Mouse (Mus musculus) heart, embryonic 14.5 days (tissue): Measurements from ENCODE around the gene Tldc2. TPM values are rescaled to one million over a fixed set of nuclear protein-coding genes. Genes with fewer than 3 reads are reported as not detected.

Experiments used
- ATAC-seq: fragments of 200-750 bp; cut with Nextera tagmentation; 2 replicates; pipeline ENCODE4 v1.8.0; 2017; ENCODE audit warnings: low read depth, moderate TSS enrichment; ENCODE audit not compliant: insufficient number of reproducible peaks, insufficient read depth, low FRiP score
- H3K27ac ChIP-seq, 2 experiments: fragments of 200-500 bp in 1 of 2; fragments of 300-500 bp in 1 of 2; sonication (generic) in 1 of 2; replicated peaks in 1 of 2; 2 replicates each; pipeline ENCODE4 v1.5.1; 2012 to 2014; ENCODE audit warnings: low read depth in 2 of 2, low read length in 2 of 2, control low read depth in 1 of 2, mild to moderate bottlenecking in 1 of 2, mixed read lengths in 1 of 2; ENCODE audit not compliant: control insufficient read depth in 1 of 2, insufficient read depth in 1 of 2
- H3K27me3 ChIP-seq: fragments of 300-500 bp; sonication (generic); 2 replicates; pipeline ENCODE4 v1.6.1; 2014; ENCODE audit warnings: mild to moderate bottlenecking, low read length, control low read depth; ENCODE audit not compliant: control insufficient read depth, insufficient read depth
- H3K36me3 ChIP-seq: fragments of 300-500 bp; sonication (generic); 2 replicates; pipeline ENCODE4 v1.6.1; 2014; ENCODE audit warnings: mild to moderate bottlenecking, control low read depth, low read length, mixed read lengths; ENCODE audit not compliant: control insufficient read depth, insufficient read depth
- H3K4me1 ChIP-seq, 2 experiments: fragments of 200-500 bp in 1 of 2; fragments of 300-500 bp in 1 of 2; sonication (generic) in 1 of 2; 2 replicates each; pipeline ENCODE4 v1.6.1; 2012 to 2014; ENCODE audit warnings: low read length in 2 of 2, control low read depth in 1 of 2, mixed read lengths in 1 of 2; ENCODE audit not compliant: control insufficient read depth in 2 of 2, insufficient read depth in 2 of 2
- H3K4me2 ChIP-seq: fragments of 300-500 bp; sonication (generic); 2 replicates; pipeline ENCODE4 v1.6.1; 2014; ENCODE audit warnings: mild to moderate bottlenecking, low read length
- H3K4me3 ChIP-seq, 2 experiments: fragments of 200-500 bp in 1 of 2; fragments of 300-500 bp in 1 of 2; sonication (generic) in 1 of 2; 2 replicates each; pipeline ENCODE4 v1.5.1; 2012 to 2014; ENCODE audit warnings: low read length in 2 of 2, mild to moderate bottlenecking in 2 of 2, control low read depth in 1 of 2, low read depth in 1 of 2, moderate library complexity in 1 of 2; ENCODE audit not compliant: control insufficient read depth in 1 of 2, insufficient read depth in 1 of 2
- H3K9ac ChIP-seq: fragments of 300-500 bp; sonication (generic); 2 replicates; pipeline ENCODE4 v1.6.1; 2014; ENCODE audit warnings: mild to moderate bottlenecking, low read length
- H3K9me3 ChIP-seq: fragments of 300-500 bp; sonication (generic); 2 replicates; pipeline ENCODE4 v1.6.1; 2016; ENCODE audit warnings: low read length, control low read depth; ENCODE audit not compliant: control insufficient read depth
- WGBS: fragments of 180-500 bp; shearing (Covaris S2); extraction: QIAGEN DNeasy Blood & Tissue Kit; methylation state at CpG from one replicate; pipeline ENCODE4 v1.1.7; 2014; 5-methylcytosine and 5-hydroxymethylcytosine counted together
- polyA plus RNA-seq: library from polyadenylated mRNA; unstranded; fragments of >200 nt; fragmentation: Nextera tagmentation; extraction: Ambion mirVana; gene quantifications from 2 replicates; pipeline ENCODE4 v1.2.1, GENCODE M21; 2014

The Tldc2 gene
- polyA plus RNA-seq, 1 experiment from 2014 or later: not detected

- Histone ChIP-seq H3K27me3 (no peaks in the 10 kb centered on the region), H3K27ac (no peak overlapping the region), H3K9ac (no peak overlapping the region), H3K4me2 (no peak overlapping the region), H3K4me3 (no peak overlapping the region), H3K9me3 (no peaks in the 10 kb centered on the region), H3K36me3 (peaks cover 7% of the 10 kb centered on the region; the same call in 1 of the 2 replicates), H3K4me1 (peaks cover 0 to 4% of the 10 kb centered on the region in 2 experiments; a peak in 1 of 4 replicates)
- WGBS: 49% methylated on average over 4 of the region's 4 CpGs
- no peak for ATAC-seq
Observed at GRCm38 (mm10) chr2:157128072-157128471, 41.2 kb downstream of the Tldc2 start.

GRCm38 (mm10) chr2:157129096-157129495 is 42.2 kb downstream of the Tldc2 start:
- 87% methylated on average over 4 of the region's 4 CpGs for WGBS

GRCm38 (mm10) chr2:157129601-157130164 is 42.8 kb downstream of the Tldc2 start:
- Histone ChIP-seq H3K36me3 (peaks cover 7% of the 10 kb centered on the region; the same call in 1 of the 2 replicates), H3K27me3 (no peaks in the 10 kb centered on the region), H3K4me3 (no peak overlapping the region), H3K9me3 (no peaks in the 10 kb centered on the region), H3K4me2 (0 out of 2 replicates have a peak overlapping the region, but pooled peaks have one; percentile 6), H3K27ac (no peak overlapping the region), H3K9ac (no peak overlapping the region), H3K4me1 (peaks cover 2 to 14% of the 10 kb centered on the region in 2 experiments; a peak in 2 of 4 replicates)
- WGBS: 71% methylated on average over 11 of the region's 11 CpGs
- ATAC-seq: no peak

More at GRCm38 (mm10) chr2:157129096-157129495, 42.2 kb downstream of the Tldc2 start:
- Histone ChIP-seq H3K4me2 (no peak overlapping the region), H3K27me3 (no peaks in the 10 kb centered on the region), H3K27ac (no peak overlapping the region), H3K36me3 (peaks cover 7% of the 10 kb centered on the region; the same call in 1 of the 2 replicates), H3K4me1 (peaks cover 2 to 12% of the 10 kb centered on the region in 2 experiments; a peak in 2 of 4 replicates), H3K4me3 (no peak overlapping the region), H3K9ac (no peak overlapping the region), H3K9me3 (no peaks in the 10 kb centered on the region)
- ATAC-seq: no peak

- Histone ChIP-seq H3K9me3 (no peaks in the 10 kb centered on the region), H3K27me3 (no peaks in the 10 kb centered on the region), H3K9ac (no peak overlapping the region; the same call in 1 of the 2 replicates), H3K27ac (no peak overlapping the region), H3K4me1 (peaks cover 2 to 13% of the 10 kb centered on the region in 2 experiments; a peak in 2 of 4 replicates), H3K4me3 (no peak overlapping the region), H3K4me2 (no peak overlapping the region), H3K36me3 (0 out of 2 replicates have a peak, but pooled peaks cover 3% of the 10 kb centered on the region)
- WGBS: 82% methylated on average over 8 of the region's 8 CpGs
- no peak for ATAC-seq
Observed at GRCm38 (mm10) chr2:157130813-157131514, 44.1 kb downstream of the Tldc2 start.

GRCm38 (mm10) chr2:157132086-157132485 is 45.2 kb downstream of the Tldc2 start:
- no peak for ATAC-seq
- WGBS: 89% methylated on average over 1 of the region's 1 CpGs
- H3K4me1 ChIP-seq: peaks cover 2 to 13% of the 10 kb centered on the region in 2 experiments; a peak in 2 of 4 replicates
- H3K27me3 ChIP-seq: no peaks in the 10 kb centered on the region
- no peaks in the 10 kb centered on the region for H3K36me3 ChIP-seq
- no peak overlapping the region for H3K9ac ChIP-seq
- H3K27ac ChIP-seq: no peak overlapping the region
- H3K4me3 ChIP-seq: no peak overlapping the region
- H3K4me2 ChIP-seq: no peak overlapping the region
- no peaks in the 10 kb centered on the region for H3K9me3 ChIP-seq

GRCm38 (mm10) chr2:157132686-157133540 is 46.1 kb downstream of the Tldc2 start:
- no peak overlapping the region for H3K9ac ChIP-seq
- H3K27me3 ChIP-seq: no peaks in the 10 kb centered on the region
- peaks cover 2 to 13% of the 10 kb centered on the region in 2 experiments; a peak in 2 of 4 replicates for H3K4me1 ChIP-seq
- no peaks in the 10 kb centered on the region for H3K36me3 ChIP-seq
- peak overlapping the region; percentile 79; the same call in 1 of the 2 replicates for H3K4me2 ChIP-seq
- no peak overlapping the region for H3K27ac ChIP-seq
- no peaks in the 10 kb centered on the region for H3K9me3 ChIP-seq
- H3K4me3 ChIP-seq: no peak overlapping the region
- ATAC-seq: no peak
- WGBS: 62% methylated on average over 3 of the region's 3 CpGs
